Mouse (Mus musculus): Measurements from ENCODE around the gene Kif20b.

The Kif20b gene

DNA sequence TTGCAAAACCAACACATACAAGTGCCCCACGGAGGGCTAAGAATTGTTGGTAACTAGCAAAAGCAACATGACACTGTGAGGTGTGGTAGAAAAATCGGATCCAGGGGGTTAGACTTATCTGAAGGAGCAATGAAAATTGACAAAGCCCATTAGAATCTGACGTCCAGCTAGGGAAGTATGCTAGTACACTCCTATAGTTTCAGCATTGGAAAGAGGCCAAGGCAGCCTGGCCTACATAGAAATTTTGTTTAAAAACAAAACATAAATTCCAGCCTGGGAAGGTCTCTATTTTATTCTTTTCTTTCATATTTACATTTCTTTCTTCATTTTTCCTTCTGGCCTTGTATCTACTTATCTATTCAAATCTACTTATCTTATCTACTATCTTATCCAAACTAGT, 1.6 kb upstream of the Kif20b start:
- DNase-seq, result no peak

DNA sequence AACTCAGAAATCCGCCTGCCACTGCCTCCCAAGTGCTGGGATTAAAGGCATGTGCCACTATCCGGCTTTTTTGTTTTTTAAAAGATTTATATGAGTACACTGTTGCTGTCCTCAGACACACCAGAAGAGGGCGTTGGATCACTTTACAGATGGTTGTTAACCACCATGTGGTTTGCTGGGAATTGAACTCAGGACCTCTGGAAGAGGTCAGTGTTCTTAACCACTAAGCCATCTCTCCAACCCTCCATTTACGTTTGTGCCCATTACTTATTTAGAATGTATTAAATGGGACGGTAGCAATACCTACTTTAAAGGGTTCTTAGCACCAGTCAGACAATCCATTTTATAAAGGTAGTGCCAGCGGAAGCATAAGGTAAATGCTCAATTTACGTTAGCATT, 909 bp upstream of the Kif20b start:
- DNase-seq, result no peak

DNA sequence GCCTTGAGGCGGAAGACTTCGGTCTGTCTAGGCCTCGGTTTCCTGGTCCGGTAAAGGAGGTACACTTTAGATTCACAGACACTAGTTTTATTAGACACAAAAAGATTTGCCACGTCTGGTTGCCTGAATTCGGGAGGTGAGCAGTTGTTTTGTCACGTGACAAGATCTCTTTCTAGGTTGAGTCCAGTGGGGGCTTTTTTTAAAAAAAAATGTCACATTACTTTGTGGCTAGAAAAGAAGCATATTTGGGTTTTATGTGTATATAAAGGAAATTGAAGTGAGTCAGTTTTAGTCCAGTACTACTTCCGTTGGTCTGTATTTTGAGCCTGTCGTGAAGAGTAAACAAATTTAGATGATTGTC, 422 bp downstream of the Kif20b start:
- DNase-seq, result no peak

DNA sequence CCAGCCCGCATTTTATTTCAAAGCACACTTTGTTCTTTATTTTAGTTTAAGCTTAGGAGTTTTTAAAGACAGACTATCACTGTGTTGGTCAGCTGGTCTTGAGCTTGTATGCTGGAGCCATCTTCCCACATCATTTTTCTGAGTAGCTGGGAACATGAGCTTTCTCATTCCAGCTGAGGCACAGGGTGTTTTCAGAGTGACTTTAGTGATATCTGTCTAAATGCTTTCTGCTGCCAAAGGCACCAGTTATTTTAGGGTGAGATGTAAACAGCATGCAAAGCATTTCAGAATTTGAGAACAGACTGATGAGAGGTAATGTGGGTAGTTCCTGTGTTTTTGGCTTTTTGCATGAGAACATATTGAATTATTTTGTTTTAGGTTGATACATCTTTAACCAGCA, 25.0 kb downstream of the Kif20b start:
- no peak for DNase-seq

DNA sequence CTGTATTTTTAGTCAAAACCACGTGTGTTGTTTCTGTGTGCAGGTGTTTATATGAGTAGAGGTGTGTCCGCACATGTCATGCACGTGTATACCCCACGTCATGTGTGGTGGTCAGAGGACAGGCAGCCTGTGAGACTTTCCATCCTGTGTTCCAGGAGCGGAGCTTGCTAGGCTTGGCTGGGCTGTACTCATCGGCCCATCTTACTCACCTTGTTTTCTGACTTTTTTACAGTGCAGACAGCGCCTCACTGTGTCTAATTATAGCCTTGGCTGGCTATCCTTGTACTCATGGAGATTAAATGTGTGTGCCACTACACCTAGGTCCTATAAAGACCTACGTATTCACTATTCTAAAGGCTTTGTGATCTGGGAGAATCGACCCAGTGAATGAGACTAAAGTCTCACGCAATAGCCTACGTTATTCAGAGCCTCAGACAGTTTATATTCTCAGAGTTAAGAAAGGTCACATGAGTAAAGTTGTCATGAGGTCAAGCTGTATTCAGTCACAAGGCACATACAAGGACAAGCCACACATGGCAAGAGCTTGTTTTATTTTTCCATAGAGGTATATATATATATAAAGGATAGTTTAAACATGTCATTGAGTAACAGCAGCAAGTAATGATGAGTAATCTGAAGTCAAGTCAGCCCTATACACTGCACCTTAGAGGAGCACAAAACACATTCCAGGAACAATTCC, 31.8 kb downstream of the Kif20b start:
- no peak for DNase-seq

DNA sequence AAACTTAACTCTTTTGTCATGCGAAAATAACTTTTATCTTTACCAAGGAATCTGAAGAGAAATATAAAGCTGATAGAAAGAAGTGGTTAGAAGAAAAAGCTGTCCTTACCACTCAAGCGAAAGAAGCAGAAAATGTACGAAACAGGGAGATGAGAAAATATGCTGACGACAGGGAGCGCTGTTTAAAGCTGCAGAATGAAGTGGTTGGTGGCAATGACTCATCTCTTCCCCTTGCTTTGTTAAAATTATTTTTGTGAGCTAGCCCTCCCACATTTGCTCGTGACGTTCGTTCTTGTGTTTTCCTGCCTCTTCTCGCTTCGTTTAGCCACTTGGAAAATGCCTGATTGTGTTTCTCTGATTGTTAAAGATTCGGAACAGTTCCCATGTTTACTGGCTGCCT, 37.2 kb downstream of the Kif20b start:
- DNase-seq, result no peak

DNA sequence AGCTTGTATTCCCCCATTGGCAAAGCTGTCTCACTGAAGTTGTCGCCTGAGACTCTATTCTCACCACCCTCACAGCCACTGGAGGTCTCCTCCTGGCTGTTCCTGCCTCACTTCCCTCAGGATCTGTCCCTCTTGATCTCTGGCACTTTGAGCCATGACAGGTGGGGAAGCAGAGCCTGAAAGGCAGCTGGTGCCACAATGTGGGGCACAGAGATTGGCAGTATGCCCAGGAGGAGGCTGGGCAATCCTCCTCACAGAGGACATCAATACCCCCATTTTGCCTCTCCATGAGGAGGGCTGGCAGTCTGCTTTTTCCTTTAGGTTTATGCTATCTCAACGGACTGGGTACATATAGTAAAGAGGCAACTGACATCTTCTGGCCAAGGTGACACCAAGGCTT, 62.6 kb downstream of the Kif20b start:
- DNase-seq, result no peak

DNA sequence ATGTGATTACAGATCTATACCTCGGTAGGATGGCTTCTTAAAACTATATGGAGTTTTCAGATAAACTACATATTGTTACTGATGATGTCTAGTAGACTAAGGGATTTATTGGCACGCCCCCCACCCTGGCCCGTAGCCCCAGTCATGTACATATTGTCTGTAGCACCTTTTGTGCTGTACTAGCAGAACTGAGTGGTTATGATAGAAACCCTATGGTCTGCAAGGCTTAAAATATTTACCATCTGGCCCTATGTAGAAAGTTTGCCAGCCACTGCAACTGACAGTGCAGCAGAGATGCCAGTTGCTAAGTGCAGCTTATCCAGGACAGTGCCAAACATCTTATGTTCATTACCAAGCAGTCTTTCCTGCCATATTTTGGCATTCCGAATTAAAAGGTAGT, 68.3 kb downstream of the Kif20b start:
- DNase-seq, result no peak

DNA sequence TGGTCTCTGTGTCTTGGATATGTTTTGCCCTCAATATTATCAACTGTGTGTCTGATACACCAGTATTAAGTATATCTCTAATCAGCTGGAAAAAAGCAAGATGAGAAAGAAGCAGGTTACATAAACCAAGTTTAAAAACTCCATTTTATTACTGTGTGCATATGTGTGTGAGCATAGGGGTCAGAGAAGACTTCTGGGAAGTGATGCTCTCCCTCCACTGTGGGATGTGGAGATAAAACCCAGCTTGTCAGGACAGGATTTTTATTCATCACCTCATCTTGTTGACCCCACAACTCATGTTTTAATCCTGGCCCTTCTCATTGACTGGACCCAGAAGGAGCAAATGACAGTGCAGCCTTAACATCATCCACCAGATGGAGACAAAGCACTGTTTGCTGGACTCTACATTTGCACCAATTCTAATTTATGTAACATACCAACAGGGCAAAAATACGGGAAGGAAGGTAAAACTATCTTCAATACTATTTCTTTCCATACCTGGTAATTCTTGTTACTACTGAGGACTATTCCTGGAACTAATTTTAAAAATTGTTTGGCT, 70.9 kb downstream of the Kif20b start:
- peak; percentile 10 for DNase-seq

DNA sequence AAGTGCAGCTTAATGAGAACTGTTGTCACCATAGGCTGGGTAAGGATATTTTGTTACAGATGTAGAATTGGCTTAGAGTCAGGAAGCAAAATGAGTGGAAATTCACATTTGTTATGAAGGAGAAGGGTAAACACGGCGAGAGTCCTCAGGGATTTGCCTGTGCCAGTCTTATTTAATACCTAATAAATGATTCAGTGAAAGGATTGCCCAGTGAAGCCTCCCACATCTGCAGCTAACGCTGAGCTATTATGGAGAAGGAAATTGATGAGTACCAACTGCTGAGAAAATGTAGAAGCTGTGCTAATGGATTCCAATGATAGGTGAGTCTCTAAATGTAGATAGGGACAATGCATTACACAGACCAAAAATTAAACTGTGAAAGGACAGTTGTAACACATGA, 92.9 kb downstream of the Kif20b start:
- DNase-seq, result no peak

DNA sequence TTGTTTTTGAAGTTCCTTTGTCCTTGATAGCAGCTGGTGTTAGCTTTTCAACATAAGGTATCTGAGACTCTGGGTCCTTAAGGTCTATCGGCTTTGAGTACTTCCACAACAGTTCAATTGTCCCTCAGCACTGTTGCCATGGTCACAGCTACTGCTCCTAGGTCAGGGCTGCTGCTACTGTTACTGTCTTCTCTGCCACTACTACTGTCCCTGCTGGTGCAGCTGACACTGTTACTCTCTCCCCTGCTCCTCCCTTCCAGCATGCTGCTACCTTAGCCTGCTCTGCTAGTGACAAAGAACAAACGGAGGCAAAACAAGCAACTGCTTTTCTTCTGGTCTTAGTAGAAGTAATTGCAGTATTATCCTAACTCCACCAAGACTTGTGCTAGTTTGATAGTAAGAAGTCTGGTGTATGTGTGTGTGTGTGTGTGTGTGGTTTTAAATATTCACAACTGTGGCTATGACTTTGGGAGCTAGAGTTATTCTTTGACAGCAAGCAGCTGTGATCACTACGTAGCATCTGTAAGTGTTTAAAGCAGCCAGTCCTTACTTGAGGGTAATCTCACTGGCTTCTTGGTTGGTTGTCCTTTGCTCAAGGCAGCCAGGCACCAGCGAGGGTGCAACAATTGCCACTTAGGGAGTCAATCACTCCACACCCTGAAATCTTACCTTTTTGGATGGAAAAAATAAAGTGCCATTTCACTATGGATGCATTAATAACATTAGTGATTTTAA, 95.5 kb downstream of the Kif20b start:
- no peak for DNase-seq

DNA sequence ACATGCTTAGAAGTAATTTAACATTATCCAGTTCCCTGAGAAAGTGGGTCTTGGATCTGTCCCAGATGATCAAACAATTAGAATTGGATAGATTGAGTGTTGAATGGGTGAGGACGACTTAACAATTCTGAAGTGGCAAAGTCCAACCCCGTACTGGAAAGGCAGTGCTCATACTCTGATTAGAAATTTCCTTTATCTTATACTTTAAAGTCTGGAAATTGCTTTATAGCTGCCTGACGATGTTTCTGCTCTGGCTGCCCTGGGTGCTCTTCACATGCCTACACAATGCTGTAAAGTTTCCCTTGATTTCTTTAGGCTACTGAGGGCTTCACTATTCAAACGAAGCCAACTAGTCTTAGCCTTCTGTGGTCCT, 96.0 kb downstream of the Kif20b start:
- no peak for DNase-seq
